Mouse (Mus musculus) natural killer cell, adult 2 months (primary cell): Measurements from ENCODE around the gene Ier5l.

ENCODE experiments used
- DNase-seq, 2 experiments: peaks; one replicate each; pipeline ENCODE4 v3.0.0; 2022; ENCODE audit warnings: low spot score in 2 of 2

The Ier5l gene

GRCm38 (mm10) chr2:30474039-30474438 is at the start of gene Ier5l:
Gene Ier5l, minus strand, starts transcription at chr2:30474219.
- DNase-seq = peak; percentile 48 to 77

- no peak for DNase-seq
These were observed 49.7 kb upstream of the Ier5l start for GRCm38 (mm10) chr2:30523727-30524126.

GRCm38 (mm10) chr2:30510711-30511380 is 36.8 kb upstream of the Ier5l start:
- DNase-seq = no peak

GRCm38 (mm10) chr2:30507138-30507727 is 33.2 kb upstream of the Ier5l start:
- no peak for DNase-seq

- no peak for DNase-seq
These were observed 29.9 kb upstream of the Ier5l start for GRCm38 (mm10) chr2:30503677-30504621.

GRCm38 (mm10) chr2:30501701-30502100 is 27.7 kb upstream of the Ier5l start:
- no peak for DNase-seq

- peak; percentile 30 to 46 for DNase-seq
These were observed 22.2 kb upstream of the Ier5l start for GRCm38 (mm10) chr2:30495909-30496861.

- no peak for DNase-seq
These were observed 21.2 kb upstream of the Ier5l start for GRCm38 (mm10) chr2:30495000-30495908.

- no peak for DNase-seq
These were observed 16.4 kb upstream of the Ier5l start for GRCm38 (mm10) chr2:30490384-30490783.

GRCm38 (mm10) chr2:30487597-30487996 is 13.6 kb upstream of the Ier5l start:
- DNase-seq = no peak

GRCm38 (mm10) chr2:30478526-30478925 is 4.5 kb upstream of the Ier5l start:
- DNase-seq = no peak

GRCm38 (mm10) chr2:30476241-30476640 is 2.2 kb upstream of the Ier5l start:
- no peak for DNase-seq

GRCm38 (mm10) chr2:30475457-30475856 is 1.4 kb upstream of the Ier5l start:
- no peak for DNase-seq

- no peak for DNase-seq
These were observed 757 bp upstream of the Ier5l start for GRCm38 (mm10) chr2:30474776-30475175.

- DNase-seq = peak in 1 of 2 experiments; percentile 38
These were observed 488 bp downstream of the Ier5l start for GRCm38 (mm10) chr2:30473431-30474031.

- DNase-seq = no peak
These were observed 1.2 kb downstream of the Ier5l start for GRCm38 (mm10) chr2:30472731-30473351.

- DNase-seq = peak in 1 of 2 experiments; percentile 63
These were observed 2.0 kb downstream of the Ier5l start for GRCm38 (mm10) chr2:30471795-30472720.

- no peak for DNase-seq
These were observed 3.0 kb downstream of the Ier5l start for GRCm38 (mm10) chr2:30471051-30471450.
